8 mouse cellular contexts compared by ENCODE assay signal in the genomic region with DNA sequence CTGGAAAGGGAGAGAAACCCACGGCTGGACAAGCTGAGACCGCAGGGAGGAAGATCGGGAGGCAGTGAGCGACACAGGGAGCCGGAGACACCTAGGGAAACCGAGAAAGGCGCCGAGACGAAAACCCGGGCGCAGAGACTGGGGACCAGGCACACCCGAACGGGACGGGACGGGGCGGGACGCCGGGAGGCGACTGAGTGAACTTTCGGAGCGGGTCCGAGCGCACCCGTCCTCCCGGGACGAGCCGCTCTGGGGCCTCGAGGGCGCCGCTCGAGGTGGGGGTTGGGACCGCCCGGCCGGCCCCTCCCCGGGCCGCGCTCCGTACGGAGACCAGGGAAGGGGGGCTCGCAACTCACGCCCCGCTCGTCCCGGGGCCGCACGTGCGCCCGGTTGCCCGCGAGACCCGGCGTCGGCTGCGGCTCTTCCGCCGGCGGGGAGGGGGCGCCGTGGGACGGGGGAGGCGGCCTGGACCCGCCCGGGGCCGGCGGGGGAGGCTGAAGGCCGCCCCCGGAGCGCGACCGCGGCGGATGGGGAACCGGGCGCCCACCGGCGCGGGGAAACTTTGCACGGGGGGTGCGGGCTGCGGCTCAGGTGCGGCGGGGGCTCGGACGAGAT. TPM values are rescaled to one million over a fixed set of nuclear protein-coding genes. Genes with fewer than 3 reads are reported as not detected.
A peak's percentile ranks its signal among the peaks of the same experiment; 100 is the strongest.
DNase-seq lines count a peak whose midpoint lies in the region; ATAC-seq and TF ChIP-seq lines count a peak whose summit lies in the region.

No protein-coding gene starts in this region.

- H3K4me2 ChIP-seq in embryonic facial prominence, embryonic 11.5 days (ENCODE audit: low read depth, low read length) = peak overlapping the region; percentile 63
- H3K4me2 ChIP-seq in limb, embryonic 12.5 days = peak overlapping the region; percentile 71
- peak overlapping the region; percentile 30 for H3K4me2 ChIP-seq in myocyte (ENCODE audit: low read depth)

- no peaks in the 10 kb centered on the region for H3K4me1 ChIP-seq in erythroblast, embryonic 14.5 days (ENCODE audit: control insufficient read depth)
- no peaks in the 10 kb centered on the region for H3K4me1 ChIP-seq in embryonic facial prominence, embryonic 11.5 days (ENCODE audit: control insufficient read depth, insufficient read depth, low read length)
- peaks cover 56% of the 10 kb centered on the region for H3K4me1 ChIP-seq in hindbrain, embryonic 10.5 days (replicated peaks)
- H3K4me1 ChIP-seq in limb, embryonic 12.5 days (replicated peaks) = peaks cover 26% of the 10 kb centered on the region

- no peaks in the 10 kb centered on the region for H3K79me2 ChIP-seq in myocyte (ENCODE audit: control insufficient read depth, insufficient read depth)

- H3K9me3 ChIP-seq in erythroblast, embryonic 14.5 days (ENCODE audit: control insufficient read depth, low read length) = no peaks in the 10 kb centered on the region; the same call in 1 of the 2 replicates
- no peaks in the 10 kb centered on the region for H3K9me3 ChIP-seq in embryonic facial prominence, embryonic 11.5 days (replicated peaks; ENCODE audit: control insufficient read depth, low read length)
- H3K9me3 ChIP-seq in hindbrain, embryonic 10.5 days = no peaks in the 10 kb centered on the region
- no peaks in the 10 kb centered on the region for H3K9me3 ChIP-seq in limb, embryonic 12.5 days

- H3K27me3 ChIP-seq in erythroblast, embryonic 14.5 days (ENCODE audit: control insufficient read depth) = peaks cover 63% of the 10 kb centered on the region
- H3K27me3 ChIP-seq in embryonic facial prominence, embryonic 11.5 days (ENCODE audit: control insufficient read depth, insufficient read depth, low read length) = no peaks in the 10 kb centered on the region
- H3K27me3 ChIP-seq in hindbrain, embryonic 10.5 days (ENCODE audit: insufficient read depth, poor library complexity, severe bottlenecking) = peaks cover 11% of the 10 kb centered on the region; the same call in 1 of the 2 replicates
- no peaks in the 10 kb centered on the region for H3K27me3 ChIP-seq in limb, embryonic 12.5 days
- peaks cover 22% of the 10 kb centered on the region for H3K27me3 ChIP-seq in myocyte (ENCODE audit: control insufficient read depth, insufficient read depth, insufficient read length)

- H3K27ac ChIP-seq in embryonic facial prominence, embryonic 11.5 days (replicated peaks; ENCODE audit: low read depth, low read length) = peak overlapping the region; percentile 91
- peak overlapping the region; percentile 99 for H3K27ac ChIP-seq in hindbrain, embryonic 10.5 days
- peak overlapping the region; percentile 94 for H3K27ac ChIP-seq in limb, embryonic 12.5 days

- 1% methylated on average over 54 of the region's 84 CpGs for WGBS in embryonic facial prominence, embryonic 11.5 days
- WGBS in hindbrain, embryonic 10.5 days = under 1% methylated on average over 84 of the region's 84 CpGs
- whole genome bisulfite sequencing in limb, embryonic 12.5 days = under 1% methylated on average over 68 of the region's 84 CpGs

- peak overlapping the region; percentile 91 for H3K9ac ChIP-seq in embryonic facial prominence, embryonic 11.5 days (replicated peaks; ENCODE audit: low read length)
- H3K9ac ChIP-seq in limb, embryonic 12.5 days (replicated peaks) = peak overlapping the region; percentile 96

- H3ac ChIP-seq in myocyte (ENCODE audit: control insufficient read depth, insufficient read length) = peak overlapping the region; percentile 26

- no peak for TF ChIP-seq POLR2A in myocyte (IDR thresholded peaks at IDR 0.05; ENCODE audit: insufficient read length, low read depth)

- H3K36me3 ChIP-seq in erythroblast, embryonic 14.5 days (ENCODE audit: control insufficient read depth) = no peaks in the 10 kb centered on the region
- no peaks in the 10 kb centered on the region for H3K36me3 ChIP-seq in embryonic facial prominence, embryonic 11.5 days (replicated peaks; ENCODE audit: control insufficient read depth, insufficient read depth, low read depth, low read length)
- peaks cover 31% of the 10 kb centered on the region for H3K36me3 ChIP-seq in hindbrain, embryonic 10.5 days
- H3K36me3 ChIP-seq in limb, embryonic 12.5 days = peaks cover 19% of the 10 kb centered on the region
- H3K36me3 ChIP-seq in myocyte (ENCODE audit: control insufficient read depth, insufficient read depth) = no peaks in the 10 kb centered on the region

- peak overlapping the region; percentile 50 for H3K4me3 ChIP-seq in erythroblast, embryonic 14.5 days (replicated peaks)
- H3K4me3 ChIP-seq in embryonic facial prominence, embryonic 11.5 days (ENCODE audit: low read depth, low read length) = peak overlapping the region; percentile 97
- H3K4me3 ChIP-seq in hindbrain, embryonic 10.5 days = peak overlapping the region; percentile 97
- peak overlapping the region; percentile 97 for H3K4me3 ChIP-seq in limb, embryonic 12.5 days (replicated peaks)
- H3K4me3 ChIP-seq in myocyte = no peak overlapping the region

- no peak for ATAC-seq in erythroblast, adult 5-6 weeks (replicated peaks; ENCODE audit: low FRiP score, poor library complexity, severe bottlenecking)
- ATAC-seq in CD4-positive, CD25-positive, alpha-beta regulatory T cell, adult 4 months = peak; percentile 31
- no peak for ATAC-seq in embryonic facial prominence, embryonic 11.5 days (replicated peaks; ENCODE audit: insufficient number of reproducible peaks, low FRiP score, low TSS enrichment, low read depth)
- ATAC-seq in limb, embryonic 12.5 days (ENCODE audit: insufficient number of reproducible peaks, insufficient read depth, low FRiP score, low TSS enrichment, low read depth) = no peak

- DNase-seq in embryonic facial prominence, embryonic 11.5 days (ENCODE audit: low spot score) = peak; percentile 55
- peak; percentile 61 for DNase-seq in hindbrain, embryonic 10.5 days (ENCODE audit: low spot score)
- DNase-seq in thymus, postnatal 4 days = peak; percentile 80

TF ChIP-seq in myocyte, 11 proteins besides CTCF, POLR2A, EP300 and RAD21:
- TF ChIP-seq REST (IDR thresholded peaks at IDR 0.05; ENCODE audit: insufficient read depth, insufficient read length) = no peak
- TF ChIP-seq USF1 (IDR thresholded peaks at IDR 0.05; ENCODE audit: low read depth) = no peak
- TF ChIP-seq MYOG (IDR thresholded peaks at IDR 0.05; ENCODE audit: control insufficient read depth in 1 of 3, insufficient read depth in 1 of 3, insufficient read length in 2 of 3, low read depth in 2 of 3) = no peak

RNA-seq across cellular contexts. Expression of a gene that starts 0.7 kb away (rescaled TPM):
- polyA plus RNA-seq in erythroblast, embryonic 14.5 days (2012) = 0.01 and 0.02 TPM in 2 replicates
- not detected in 2 replicates for total RNA-seq in erythroblast, adult 5-6 weeks (2015; ENCODE audit: low replicate concordance)
- not detected in 2 replicates for total RNA-seq in erythroblast, adult 5-6 weeks (2017; ENCODE audit: low replicate concordance)
- under 1 TPM; 0.39 to 0.65 TPM for polyA plus RNA-seq in CD4-positive, CD25-positive, alpha-beta regulatory T cell, adult 4 months (2017; shearing (Covaris generic))
- 46.3 and 53.5 TPM in 2 replicates for polyA plus RNA-seq in embryonic facial prominence, embryonic 11.5 days (2014; fragmentation: Nextera tagmentation; extraction: Ambion mirVana)
- 104 and 106 TPM in 2 replicates for polyA plus RNA-seq in hindbrain, embryonic 10.5 days (2016; fragmentation: Nextera tagmentation; extraction: Ambion mirVana)
- 69.6 and 72.2 TPM in 2 replicates for polyA plus RNA-seq in limb, embryonic 12.5 days (2016; fragmentation: Nextera tagmentation; extraction: Ambion mirVana)
- polyA plus RNA-seq in myocyte (2012; fragmentation: generic; extraction: Trizol) = 7.6 TPM
